Mouse (Mus musculus): ENCODE measurements around the gene Helz.

Helz gene

GRCm38 (mm10) chr11:107624661-107625060, 76.9 kb downstream of the Helz start:
- DNase-seq, result no peak

GRCm38 (mm10) chr11:107625746-107626145, 78.0 kb downstream of the Helz start:
- DNase-seq, result peak; percentile 5

GRCm38 (mm10) chr11:107629504-107629903, 81.8 kb downstream of the Helz start:
- peak; percentile 78 for DNase-seq

- DNase-seq, result no peak
These were observed 82.2 kb downstream of the Helz start for GRCm38 (mm10) chr11:107629951-107630350.

- no peak for DNase-seq
These were observed 83.4 kb downstream of the Helz start for GRCm38 (mm10) chr11:107631124-107631523.

- no peak for DNase-seq
These were observed 85.9 kb downstream of the Helz start for GRCm38 (mm10) chr11:107633563-107634146.

DNA sequence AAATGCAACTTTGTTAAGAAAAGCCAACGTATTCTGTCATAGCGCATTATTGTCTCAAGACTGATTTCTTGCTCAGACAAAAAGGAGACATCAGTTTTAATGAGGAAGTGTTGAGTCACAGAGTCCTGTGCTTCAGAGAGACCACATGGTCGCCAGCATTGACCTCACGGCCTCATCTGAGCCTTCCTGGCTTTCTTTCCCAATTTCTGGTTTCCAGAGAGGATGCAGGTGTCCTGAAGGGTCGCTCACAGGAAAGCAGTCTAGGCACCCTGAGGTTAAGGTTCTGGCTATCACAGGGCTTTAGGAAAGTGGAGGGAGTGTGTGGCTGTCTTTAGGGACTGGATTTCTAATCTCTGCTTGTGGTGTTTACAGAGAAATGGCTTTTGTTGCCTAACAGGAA, 90.4 kb downstream of the Helz start:
- no peak for DNase-seq

DNA sequence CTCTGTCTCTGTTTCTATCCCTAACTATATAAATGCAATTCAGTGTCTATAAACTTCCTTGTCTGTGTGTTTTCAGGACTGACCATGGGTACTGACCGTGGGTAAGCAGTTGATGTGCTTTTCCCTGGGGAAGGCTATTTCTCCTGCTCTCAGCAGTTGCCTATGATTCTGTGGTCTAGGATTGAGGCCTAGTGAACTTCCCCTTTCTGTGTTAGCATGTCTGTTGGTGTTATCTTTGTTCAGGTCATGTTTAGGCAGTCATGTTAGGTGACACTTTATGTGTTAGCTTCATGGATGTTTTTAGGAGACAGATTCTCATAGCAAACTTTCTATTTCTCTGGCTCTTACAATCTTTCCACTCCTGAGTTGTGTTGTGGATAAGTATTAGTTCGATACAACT, 91.9 kb downstream of the Helz start:
- DNase-seq, result no peak

- DNase-seq, result no peak
These were observed 96.7 kb downstream of the Helz start for GRCm38 (mm10) chr11:107644461-107644860.

DNA sequence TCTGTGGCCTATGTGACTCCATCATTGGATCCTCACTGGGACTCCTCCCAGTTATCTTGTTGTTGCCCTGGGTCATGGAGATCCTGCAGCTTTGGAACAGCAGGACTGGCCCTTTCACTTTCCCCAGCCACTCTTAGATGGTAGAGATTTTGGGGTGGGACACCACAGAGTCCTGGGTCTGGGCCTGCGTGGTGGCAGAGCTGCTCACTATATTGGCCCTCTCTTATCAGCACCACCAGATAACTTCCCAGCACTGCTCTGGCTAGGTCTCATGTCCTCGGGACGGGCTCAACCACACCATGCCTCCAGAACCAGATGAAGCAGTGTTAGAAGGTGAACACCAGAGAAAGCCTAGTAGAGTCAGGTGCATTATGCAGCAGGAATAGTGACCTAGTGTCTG, 99.6 kb downstream of the Helz start:
- no peak for DNase-seq

DNA sequence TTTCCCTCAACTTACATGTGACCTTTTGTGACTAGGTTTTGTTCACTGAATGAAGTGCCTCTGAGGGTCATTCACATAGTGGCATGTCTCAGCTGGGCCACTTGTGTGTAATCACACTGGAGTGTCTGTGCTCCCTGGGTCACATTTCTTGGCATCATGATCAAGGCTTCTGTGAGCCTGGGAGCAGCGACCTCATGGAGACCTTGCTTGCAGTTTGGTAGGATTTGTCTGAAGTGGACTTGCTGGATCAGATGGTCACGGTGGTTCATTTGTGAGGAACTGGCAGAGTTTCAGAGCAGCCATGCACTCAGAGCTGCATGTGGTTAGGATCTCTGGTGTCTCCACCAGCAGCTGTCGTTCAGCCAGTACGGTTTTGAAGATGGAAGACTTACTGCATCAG, 100.9 kb downstream of the Helz start:
- no peak for DNase-seq

DNA sequence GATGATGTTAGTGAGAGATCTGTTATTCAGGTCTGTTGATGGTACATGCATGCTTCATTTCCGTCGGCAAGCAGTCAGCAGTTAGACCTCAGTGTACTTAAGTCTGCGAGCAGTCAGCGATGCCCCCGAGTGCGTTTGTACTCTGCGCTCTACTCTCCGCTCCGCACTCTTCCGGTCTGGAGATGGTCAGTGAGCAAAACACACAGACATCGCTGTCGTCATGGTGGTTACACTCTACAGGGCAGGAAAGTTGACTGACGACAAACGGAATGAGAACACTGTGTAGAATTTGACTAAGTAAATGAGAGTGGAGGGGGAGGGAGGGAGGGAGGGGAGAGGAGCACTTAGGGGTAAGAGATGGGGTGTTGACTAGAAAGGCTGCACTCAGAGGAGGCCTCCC, 101.7 kb downstream of the Helz start:
- no peak for DNase-seq

- no peak for DNase-seq
These were observed 102.8 kb downstream of the Helz start for GRCm38 (mm10) chr11:107650422-107651051.

GRCm38 (mm10) chr11:107651391-107651790, 103.7 kb downstream of the Helz start:
- no peak for DNase-seq

GRCm38 (mm10) chr11:107652137-107652536, 104.4 kb downstream of the Helz start:
- DNase-seq, result no peak

DNA sequence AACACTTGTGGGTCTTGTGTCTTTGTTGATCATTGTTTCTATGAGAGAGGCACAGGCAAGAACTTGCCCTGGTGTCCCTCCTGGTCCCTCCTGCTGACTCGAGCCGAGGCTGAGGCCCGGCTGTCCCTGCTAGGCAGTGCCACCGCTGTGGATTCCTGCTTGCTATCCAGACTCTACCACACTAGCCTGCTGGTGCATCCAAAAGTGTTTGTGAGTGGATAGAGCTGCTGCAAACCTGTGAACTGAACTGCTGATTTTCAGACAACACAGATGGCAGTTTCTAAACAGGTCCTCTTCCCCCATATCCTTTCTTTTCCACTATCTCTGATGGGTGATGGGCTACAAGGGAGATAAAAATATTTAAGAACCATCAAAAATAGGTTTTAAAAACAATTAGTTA, 107.8 kb downstream of the Helz start:
- DNase-seq, result no peak

- DNase-seq, result no peak
These were observed 109.4 kb downstream of the Helz start for GRCm38 (mm10) chr11:107657117-107657516.

DNA sequence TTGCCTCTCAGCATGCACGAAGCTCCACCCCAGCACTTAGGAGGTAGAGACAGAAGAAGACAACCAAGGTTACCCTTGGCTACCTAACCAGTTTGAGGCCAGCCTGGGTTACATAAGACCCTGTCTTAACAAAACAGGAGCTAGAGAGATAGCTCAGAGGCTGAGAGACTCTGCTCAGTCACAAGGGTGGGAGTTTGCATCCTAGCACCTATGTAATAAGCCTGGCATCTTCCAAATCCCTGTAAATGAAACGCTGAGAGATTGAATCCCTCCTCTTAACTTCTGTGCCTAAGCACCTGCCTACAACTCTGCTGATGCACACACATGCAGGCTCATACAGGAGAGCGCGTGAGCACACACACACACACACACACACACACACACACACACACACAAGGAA, 112.7 kb downstream of the Helz start:
- no peak for DNase-seq

DNA sequence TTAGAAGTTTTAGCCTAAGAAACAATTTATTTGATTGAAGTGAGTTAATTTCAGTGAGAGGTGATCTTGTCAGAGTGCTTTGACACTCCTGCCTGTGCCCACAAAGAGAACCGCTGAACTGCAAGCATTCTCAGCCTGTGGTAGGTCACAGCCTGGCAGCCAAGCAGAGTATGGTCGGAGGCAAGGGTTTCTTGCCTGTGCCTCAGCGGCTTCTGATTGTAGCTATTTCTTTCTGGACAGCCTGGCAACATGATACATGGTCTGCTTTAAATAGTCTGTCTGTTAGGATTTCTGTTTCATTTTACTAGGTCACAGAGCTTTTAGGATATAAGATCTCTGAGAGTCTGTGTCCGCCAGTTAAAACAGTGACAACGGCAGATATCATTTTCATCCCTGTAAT, 114.9 kb downstream of the Helz start:
- DNase-seq, result no peak

DNA sequence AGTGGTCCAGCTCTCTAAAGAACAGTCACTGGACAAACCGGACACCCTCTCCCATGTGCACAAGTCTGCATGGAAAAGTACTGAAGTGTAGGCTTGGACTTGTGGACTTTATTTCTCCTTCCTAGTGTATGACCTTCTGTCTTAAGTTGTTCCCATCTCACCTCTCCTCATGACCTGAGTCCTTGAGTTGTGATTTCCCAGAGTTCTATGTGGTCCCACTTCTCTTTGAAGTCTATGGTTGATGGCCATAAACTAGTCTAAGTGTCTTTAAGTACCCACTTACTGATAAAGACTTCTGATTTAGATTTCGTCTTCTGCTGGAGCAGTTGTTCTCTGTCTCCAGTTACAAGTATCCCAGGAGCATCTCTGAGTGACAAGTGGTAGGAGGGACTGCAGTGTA, 119.8 kb downstream of the Helz start:
- no peak for DNase-seq

DNA sequence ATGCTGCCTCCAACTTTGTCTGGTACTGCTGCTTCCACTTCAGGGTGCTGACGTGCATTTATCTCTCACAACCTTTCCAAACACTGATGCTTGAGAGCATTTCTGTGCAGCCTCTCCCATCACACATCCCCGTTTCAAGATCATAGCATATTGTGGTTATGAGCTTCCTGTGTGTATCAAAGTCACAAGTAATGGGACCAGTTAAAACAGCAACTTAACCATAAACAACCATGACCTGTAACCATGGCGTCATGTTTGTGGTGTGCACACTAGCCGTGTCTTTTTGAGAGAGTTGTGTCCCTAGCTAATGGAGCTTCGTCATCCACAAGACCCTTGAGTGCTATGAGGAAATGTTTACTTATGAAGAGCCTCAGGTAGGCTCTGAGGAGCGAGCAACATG, 120.5 kb downstream of the Helz start:
- DNase-seq, result no peak

- no peak for DNase-seq
These were observed 121.2 kb downstream of the Helz start for GRCm38 (mm10) chr11:107668977-107669376.

DNA sequence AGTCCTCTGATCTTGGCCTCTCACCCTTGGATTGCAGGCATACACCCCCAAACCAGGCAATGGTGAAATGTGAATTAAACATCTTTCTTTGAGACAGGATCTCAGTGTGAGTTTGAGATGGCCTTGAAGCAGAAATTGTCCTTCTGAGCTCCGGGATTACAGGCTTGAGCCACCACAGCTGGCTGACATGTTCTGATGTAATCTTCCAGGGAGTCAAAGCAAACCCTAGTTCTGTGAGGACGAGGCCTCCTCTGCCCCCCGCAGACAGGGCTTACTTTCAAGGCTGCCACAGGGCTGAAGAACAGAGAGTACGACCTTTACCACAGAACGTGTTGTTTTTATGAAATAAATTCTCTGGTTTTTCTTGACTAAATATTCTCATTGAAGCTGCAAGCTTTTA, 126.3 kb downstream of the Helz start:
- DNase-seq, result no peak

DNA sequence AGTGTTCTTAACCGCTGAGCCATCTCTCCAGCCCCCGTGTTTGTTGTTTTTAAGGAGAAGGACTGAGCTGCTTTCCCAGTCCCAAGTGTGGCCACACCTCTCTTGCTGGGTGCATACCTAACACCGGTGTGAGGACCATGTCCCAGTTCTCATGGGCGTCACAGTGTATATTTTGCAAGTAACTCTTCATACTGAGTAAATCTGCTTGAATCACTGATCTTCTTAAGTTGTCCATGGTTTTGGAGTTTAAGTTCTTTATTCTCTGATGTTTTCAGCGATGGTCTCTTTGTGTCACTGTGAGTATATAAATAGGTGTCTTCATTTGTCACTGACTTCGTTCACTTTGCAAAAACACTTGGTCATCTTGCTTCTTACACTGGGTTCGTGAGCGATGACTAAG, 126.9 kb downstream of the Helz start:
- no peak for DNase-seq

DNA sequence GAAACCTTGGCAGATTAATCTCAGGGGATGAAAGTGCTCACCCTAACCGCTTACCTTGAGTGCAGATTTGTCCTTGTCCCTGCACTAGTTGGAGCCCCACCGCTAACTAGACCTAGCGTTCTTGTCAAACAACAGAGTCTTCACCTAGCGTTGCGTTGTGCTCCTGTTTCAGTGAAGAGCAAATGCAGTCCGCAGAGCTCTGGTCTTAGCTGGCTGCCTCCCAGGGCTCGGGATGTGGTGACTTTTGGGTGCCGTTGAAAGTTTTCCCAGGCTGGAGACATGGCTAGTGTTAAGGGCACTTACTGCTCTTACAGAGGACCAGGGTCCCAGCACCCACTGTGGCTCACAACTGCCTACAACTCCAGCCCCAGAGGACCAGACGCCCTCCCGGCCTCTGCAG, 127.5 kb downstream of the Helz start:
- no peak for DNase-seq

Measured in embryo, embryonic 11 days (tissue).